Mouse (Mus musculus) liver, embryonic 14.5 days (tissue): ENCODE measurements around the gene Magohb. TPM values are rescaled to one million over a fixed set of nuclear protein-coding genes. Genes with fewer than 3 reads are reported as not detected.

Experiments used
- ATAC-seq: fragments of 200-750 bp; cut with Nextera tagmentation; 2 replicates; pipeline ENCODE4 v1.8.0; 2017; ENCODE audit warnings: moderate number of reproducible peaks, mild to moderate bottlenecking, moderate library complexity; ENCODE audit not compliant: insufficient read depth
- DNase-seq, 3 experiments: peaks; one replicate each; pipeline ENCODE4 v3.0.0-alpha.2; 2012 to 2013; ENCODE audit warnings: low read depth in 3 of 3, low spot score in 3 of 3
- H3K27ac ChIP-seq: fragments of 300-500 bp; sonication (generic); 2 replicates; pipeline ENCODE4 v1.5.1; 2014; ENCODE audit warnings: moderate library complexity, mild to moderate bottlenecking, control low read depth, inconsistent platforms
- H3K27me3 ChIP-seq: fragments of 300-500 bp; sonication (generic); 2 replicates; pipeline ENCODE4 v1.6.1; 2014; ENCODE audit warnings: mild to moderate bottlenecking, low read length, moderate library complexity; ENCODE audit not compliant: control insufficient read depth, insufficient read depth
- H3K36me3 ChIP-seq: fragments of 300-500 bp; sonication (generic); replicated peaks from 2 replicates; pipeline ENCODE4 v1.6.1; 2014; ENCODE audit warnings: low read depth; ENCODE audit not compliant: control insufficient read depth, insufficient read depth
- H3K4me1 ChIP-seq, 2 experiments: fragments of 200-500 bp in 1 of 2; fragments of 300-500 bp in 1 of 2; sonication (generic) in 1 of 2; replicated peaks; 2 replicates each; pipeline ENCODE4 v1.6.1; 2012 to 2014; ENCODE audit warnings: antibody characterized with exemption in 1 of 2, inconsistent platforms in 1 of 2, low read length in 1 of 2; ENCODE audit not compliant: control insufficient read depth in 2 of 2, insufficient read depth in 2 of 2
- H3K4me2 ChIP-seq: fragments of 300-500 bp; sonication (generic); 2 replicates; pipeline ENCODE4 v1.6.1; 2014; ENCODE audit warnings: low read depth, mild to moderate bottlenecking, control low read depth, moderate library complexity
- H3K4me3 ChIP-seq, 2 experiments: fragments of 200-500 bp in 1 of 2; fragments of 300-500 bp in 1 of 2; sonication (generic) in 1 of 2; 2 replicates each; pipeline ENCODE4 v1.5.1; 2012 to 2014; ENCODE audit warnings: low read depth in 2 of 2, low read length in 2 of 2, mild to moderate bottlenecking in 2 of 2, control low read depth in 1 of 2, inconsistent platforms in 1 of 2, moderate library complexity in 1 of 2; ENCODE audit not compliant: insufficient read depth in 1 of 2
- H3K9ac ChIP-seq: fragments of 300-500 bp; sonication (generic); replicated peaks from 2 replicates; pipeline ENCODE4 v1.6.1; 2014; ENCODE audit warnings: mild to moderate bottlenecking, control low read depth, moderate library complexity
- H3K9me3 ChIP-seq: fragments of 300-500 bp; sonication (generic); 2 replicates; pipeline ENCODE4 v1.6.1; 2016; ENCODE audit warnings: low read length, mixed read lengths; ENCODE audit not compliant: control insufficient read depth
- CTCF ChIP-seq: IDR thresholded peaks from 2 replicates; pipeline ENCODE4 v1.5.1; 2016; ENCODE audit warnings: antibody characterized with exemption, low read depth, control low read depth
- EP300 ChIP-seq: IDR thresholded peaks from 2 replicates; pipeline ENCODE4 v1.6.1; 2016; ENCODE audit warnings: antibody characterized with exemption, low read depth
- WGBS: fragments of 180-500 bp; shearing (Covaris S2); extraction: QIAGEN DNeasy Blood & Tissue Kit; methylation state at CpG from one replicate; pipeline ENCODE4 v1.1.7; 2014; ENCODE audit not compliant: insufficient replicate concordance; 5-methylcytosine and 5-hydroxymethylcytosine counted together
- polyA plus RNA-seq, 2 experiments: library from polyadenylated mRNA; depleted of rRNA in 1 of 2; stranded (reverse) in 1 of 2; unstranded in 1 of 2; fragments of >200 nt; fragmentation: Nextera tagmentation in 1 of 2; extraction: Ambion mirVana in 1 of 2; gene quantifications; 2 replicates each; pipeline versions ENCODE4 v1.2.1 to v1.2.3; 2012 to 2014

The Magohb gene
- polyA plus RNA-seq, 2 experiments = 14.4 to 34.9 TPM

DNA sequence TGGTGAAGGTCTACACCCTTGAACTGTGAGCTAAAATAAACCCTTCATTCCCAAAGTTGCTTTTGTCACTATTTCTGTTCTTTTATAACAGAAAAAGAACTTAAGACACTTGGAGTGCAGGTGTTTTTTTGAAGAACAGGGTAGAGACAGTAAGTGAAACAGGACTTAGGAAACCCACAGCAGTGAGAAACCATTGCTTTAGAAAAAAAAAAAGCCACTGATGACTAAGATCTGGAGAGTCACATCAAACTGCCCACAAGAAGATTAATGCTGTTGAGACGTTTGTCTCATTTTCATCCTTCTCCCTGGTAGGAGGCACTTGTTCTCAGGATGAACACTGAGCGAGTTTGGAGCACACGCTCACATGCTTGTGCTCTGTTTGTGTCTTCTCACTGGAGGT, 31.0 kb downstream of the Magohb start:
- Histone ChIP-seq H3K36me3 (no peaks in the 10 kb centered on the region), H3K9ac (no peak overlapping the region), H3K4me1 (no peaks in the 10 kb centered on the region), H3K4me3 (no peak overlapping the region), H3K4me2 (no peak overlapping the region), H3K9me3 (no peaks in the 10 kb centered on the region), H3K27me3 (no peaks in the 10 kb centered on the region), H3K27ac (no peak overlapping the region)
- ATAC-seq (no peak), DNase-seq (no peak)
- WGBS = 65% methylated on average over 3 of the region's 3 CpGs
- TF ChIP-seq CTCF (no peak), EP300 (no peak)

DNA sequence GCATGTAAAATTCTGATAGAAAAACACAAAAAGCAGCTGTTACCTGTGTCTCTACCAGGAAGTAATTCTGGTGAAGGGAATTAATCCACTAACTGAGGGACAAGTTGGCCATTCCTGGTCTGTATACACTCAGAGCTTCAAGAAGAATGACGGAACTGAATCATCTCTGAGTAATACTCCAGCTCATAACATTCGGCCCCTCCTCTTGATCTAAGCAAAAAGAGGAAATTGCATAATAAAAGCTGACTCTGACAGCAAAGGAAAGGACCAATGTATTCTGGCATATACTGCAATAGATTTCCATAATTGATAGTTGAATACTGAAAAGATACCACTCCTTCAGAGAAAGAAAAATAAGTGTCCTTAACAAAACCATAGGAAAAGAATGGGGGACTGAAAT, 45.8 kb downstream of the Magohb start, which contains the start of gene Klra2:
Gene Klra2, minus strand, starts transcription at position 157 of the 400 bp plus-strand sequence.
- H3K27me3 ChIP-seq = no peaks in the 10 kb centered on the region
- H3K36me3 ChIP-seq = no peaks in the 10 kb centered on the region
- no peaks in the 10 kb centered on the region for H3K4me1 ChIP-seq
- WGBS = 42% methylated on average over 2 of the region's 2 CpGs
- H3K4me3 ChIP-seq = no peak within 1 kb of the TSS
- DNase-seq (peak in 1 of 3 experiments; percentile 13), ATAC-seq (no peak)
- H3K27ac ChIP-seq = no peak within 1 kb of the TSS
- H3K9me3 ChIP-seq = no peaks in the 10 kb centered on the region
- TF ChIP-seq CTCF = no peak
- no peak for TF ChIP-seq EP300
- H3K9ac ChIP-seq = no peak within 1 kb of the TSS
- no peak within 1 kb of the TSS for H3K4me2 ChIP-seq

DNA sequence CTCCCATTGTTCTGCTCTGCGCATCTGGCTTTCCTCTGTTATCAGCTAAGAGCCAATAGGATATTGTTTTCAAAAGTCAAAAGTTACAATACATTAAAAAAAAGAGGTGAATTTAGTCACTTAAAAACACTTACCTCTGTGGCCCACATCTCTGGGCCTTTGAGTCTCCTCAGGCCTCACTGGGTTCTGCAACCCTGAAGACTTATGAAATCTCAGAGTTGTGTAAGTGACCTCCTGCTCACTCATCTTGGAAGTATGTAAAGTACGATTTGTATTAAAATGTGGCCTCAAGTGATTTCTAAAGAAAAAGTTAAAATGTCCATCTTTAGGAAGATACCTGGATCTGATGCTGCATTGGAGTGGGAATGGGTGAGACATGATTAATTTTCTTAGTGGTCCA, 48.0 kb downstream of the Magohb start:
- Histone ChIP-seq H3K36me3 (no peaks in the 10 kb centered on the region), H3K4me2 (no peak overlapping the region), H3K27ac (no peak overlapping the region), H3K4me3 (no peak overlapping the region), H3K9me3 (no peaks in the 10 kb centered on the region), H3K4me1 (no peaks in the 10 kb centered on the region), H3K9ac (no peak overlapping the region), H3K27me3 (no peaks in the 10 kb centered on the region)
- 51% methylated on average over 2 of the region's 2 CpGs for WGBS
- TF ChIP-seq EP300 (no peak), CTCF (no peak)
- ATAC-seq (no peak), DNase-seq (no peak)

Other genes with a start within 250 kb of the Magohb start
- gene Klra2, start 45.9 kb downstream of the Magohb start, polyA plus RNA-seq (2012; rRNA removed) = 0.14 and 0.35 TPM in 2 replicates
- gene Klra2, start 45.9 kb downstream of the Magohb start, polyA plus RNA-seq (2014; fragmentation: Nextera tagmentation; extraction: Ambion mirVana) = 0.16 and 0.52 TPM in 2 replicates
- gene Styk1, start 60.4 kb upstream of the Magohb start, polyA plus RNA-seq (2012; rRNA removed) = 0.32 and 0.47 TPM in 2 replicates
- gene Styk1, start 60.4 kb upstream of the Magohb start, polyA plus RNA-seq (2014; fragmentation: Nextera tagmentation; extraction: Ambion mirVana) = 0.65 and 0.72 TPM in 2 replicates
- 98.1 and 214 TPM in 2 replicates for gene Ybx3, start 95.2 kb upstream of the Magohb start, polyA plus RNA-seq (2012; rRNA removed)
- gene Ybx3, start 95.2 kb upstream of the Magohb start, polyA plus RNA-seq (2014; fragmentation: Nextera tagmentation; extraction: Ambion mirVana) = 74.6 and 80.7 TPM in 2 replicates
- not detected in 2 replicates for gene 5430401F13Rik, start 193.2 kb upstream of the Magohb start, polyA plus RNA-seq (2012; rRNA removed)
- not detected in 2 replicates for gene 5430401F13Rik, start 193.2 kb upstream of the Magohb start, polyA plus RNA-seq (2014; fragmentation: Nextera tagmentation; extraction: Ambion mirVana)
- not detected in 2 replicates for gene Gm6619, start 193.2 kb upstream of the Magohb start, polyA plus RNA-seq (2012; rRNA removed)
- gene Gm6619, start 193.2 kb upstream of the Magohb start, polyA plus RNA-seq (2014; fragmentation: Nextera tagmentation; extraction: Ambion mirVana) = not detected in 2 replicates